Mouse (Mus musculus) MN1 (cell line): Measurements from ENCODE around the gene Plekhb2.

ENCODE experiments used
- DNase-seq: peaks from one replicate; pipeline ENCODE4 v3.0.0-alpha.2; 2016; ENCODE audit warnings: low spot score

The Plekhb2 gene

GRCm38 (mm10) chr1:34867574-34867955, 17.8 kb downstream of the Plekhb2 start:
- no peak for DNase-seq

DNA sequence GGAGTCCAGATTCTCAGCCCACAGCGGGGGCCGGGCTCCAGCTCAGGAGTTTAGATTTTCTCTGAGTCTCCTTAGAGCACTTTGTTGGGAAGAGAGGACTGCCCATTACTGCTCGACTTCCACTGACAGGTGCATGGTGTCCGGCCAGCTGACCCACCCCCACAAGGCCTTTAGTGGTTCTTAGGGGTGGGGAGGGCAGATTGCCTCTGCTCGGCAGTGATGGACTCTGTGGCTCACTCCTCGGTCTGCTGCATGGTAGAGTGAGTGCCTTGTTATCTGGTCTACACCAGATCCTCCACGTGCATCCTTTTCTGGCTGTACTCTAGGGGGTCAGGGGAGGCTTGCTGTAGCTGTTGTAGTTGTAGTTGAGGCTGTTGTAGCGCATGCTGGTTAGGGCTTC, 18.6 kb downstream of the Plekhb2 start:
- DNase-seq, result no peak

DNA sequence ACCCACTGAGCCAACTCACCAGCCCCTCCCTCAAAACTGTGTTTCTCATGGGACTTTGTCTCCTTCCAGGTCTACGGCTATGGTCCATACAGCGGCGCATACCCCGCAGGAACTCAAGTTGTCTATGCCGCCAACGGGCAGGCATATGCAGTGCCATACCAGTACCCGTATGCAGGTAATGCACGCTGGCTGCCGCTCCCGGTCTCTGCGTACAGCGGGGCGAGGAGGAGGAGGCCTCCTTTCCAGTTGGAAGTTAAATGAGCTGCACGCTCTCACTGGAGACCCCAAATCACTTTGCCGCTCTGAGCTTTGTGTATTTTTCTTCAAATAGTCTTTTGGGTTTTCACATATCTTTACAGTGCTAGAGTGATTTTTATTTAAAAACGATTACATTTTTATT, 19.5 kb downstream of the Plekhb2 start:
- no peak for DNase-seq

- DNase-seq, result no peak
Measured at GRCm38 (mm10) chr1:34871170-34871569, 21.4 kb downstream of the Plekhb2 start.

DNA sequence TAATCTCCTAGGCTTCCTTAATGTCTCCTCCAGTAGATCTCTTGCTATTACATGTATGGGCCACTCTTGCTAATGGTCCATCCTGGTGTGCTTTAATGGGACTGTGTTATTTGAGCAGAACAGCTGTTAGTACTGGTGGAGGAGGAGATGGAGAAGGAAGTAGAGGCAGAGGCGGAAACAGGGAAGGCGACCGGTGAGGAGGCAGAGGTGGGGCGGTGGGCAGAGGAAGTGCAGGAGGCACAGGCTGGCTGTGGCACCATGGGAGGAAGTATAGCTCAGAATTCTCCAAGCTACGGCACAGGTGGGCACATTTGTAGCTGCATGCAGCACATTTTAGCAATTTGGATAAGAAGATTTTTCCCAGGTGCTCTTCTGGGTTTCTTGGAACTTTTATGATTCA, 23.8 kb downstream of the Plekhb2 start:
- no peak for DNase-seq

DNA sequence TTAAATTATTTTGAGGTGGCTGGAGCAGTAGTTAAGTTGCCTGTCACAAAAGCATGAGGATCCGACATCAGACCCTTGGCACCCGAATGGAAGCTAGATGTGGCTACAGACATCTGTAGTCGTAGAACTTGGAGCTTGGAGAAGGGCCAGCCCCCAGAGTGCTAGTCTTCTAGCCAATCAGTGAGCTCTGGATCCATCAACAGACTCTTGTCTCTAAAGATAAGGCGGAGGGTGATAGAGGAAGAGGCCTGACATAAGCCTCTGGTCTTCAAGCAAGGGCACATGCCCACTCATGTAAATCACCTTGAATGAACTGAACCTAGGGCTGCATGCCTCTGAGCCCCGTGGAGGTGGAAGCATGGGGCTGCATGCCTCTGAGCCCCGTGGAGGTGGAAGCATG, 29.8 kb downstream of the Plekhb2 start:
- DNase-seq, result no peak

GRCm38 (mm10) chr1:34883776-34884175, 34.0 kb downstream of the Plekhb2 start:
- DNase-seq, result no peak

DNA sequence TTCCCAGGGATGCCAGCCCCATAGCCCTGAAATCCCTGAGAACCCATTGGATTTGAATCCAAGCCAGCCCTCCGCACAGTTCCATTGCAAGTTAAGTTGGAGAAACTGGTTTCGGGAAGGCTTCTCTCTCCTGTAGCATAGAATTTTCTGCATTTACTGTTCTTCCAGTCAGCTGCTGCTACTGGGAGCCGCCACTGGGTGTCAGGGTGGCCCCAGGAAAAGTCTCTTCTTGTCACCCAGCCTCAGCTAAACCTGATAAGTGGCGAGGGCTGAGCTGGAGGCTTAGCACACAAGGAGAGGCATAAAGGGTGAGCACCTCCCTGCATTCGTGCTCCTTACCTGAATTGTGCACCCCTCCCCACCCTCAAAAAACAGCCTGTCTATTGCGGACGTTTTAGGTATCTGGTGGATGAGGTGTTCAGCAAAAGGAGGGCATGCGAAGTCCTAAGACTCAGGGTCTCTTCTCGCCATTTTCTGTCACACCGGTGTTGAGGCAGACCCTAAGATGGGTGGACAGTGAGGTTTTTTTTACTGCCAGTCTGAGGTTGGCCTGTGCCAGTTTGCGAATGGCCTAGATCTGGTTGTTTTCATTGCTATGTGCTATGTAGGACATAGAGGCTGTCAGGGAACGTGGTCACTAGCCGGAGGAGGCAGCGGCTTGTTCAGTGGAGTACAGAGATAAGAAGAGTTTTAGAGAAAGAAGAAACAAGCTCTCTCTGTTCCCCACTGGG, 41.9 kb downstream of the Plekhb2 start:
- peak; percentile 35 for DNase-seq

DNA sequence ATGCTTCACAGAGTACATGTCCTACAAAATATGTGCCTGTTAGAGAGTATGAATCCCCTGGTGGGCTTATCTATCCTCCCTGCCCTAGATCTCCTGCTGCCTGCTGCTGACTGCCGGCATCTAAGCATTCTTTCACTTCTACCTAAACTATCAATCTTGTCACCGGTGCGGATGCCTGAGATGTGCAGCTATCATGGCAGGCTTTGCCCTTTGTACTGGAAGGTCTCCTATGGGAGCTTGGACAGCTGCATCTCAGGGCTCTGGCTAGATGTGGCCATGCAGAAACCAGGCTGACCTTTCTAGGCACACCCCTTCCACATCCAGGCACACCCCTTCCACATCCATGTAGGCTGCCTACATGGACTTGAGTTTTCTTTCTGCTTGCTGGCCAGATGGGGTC, 42.7 kb downstream of the Plekhb2 start:
- DNase-seq, result no peak

- no peak for DNase-seq
Measured at GRCm38 (mm10) chr1:34893331-34893730, 43.6 kb downstream of the Plekhb2 start.

GRCm38 (mm10) chr1:34893831-34894230, 44.1 kb downstream of the Plekhb2 start:
- DNase-seq, result peak; percentile 51

- DNase-seq, result no peak
Measured at GRCm38 (mm10) chr1:34896102-34896501, 46.3 kb downstream of the Plekhb2 start.

DNA sequence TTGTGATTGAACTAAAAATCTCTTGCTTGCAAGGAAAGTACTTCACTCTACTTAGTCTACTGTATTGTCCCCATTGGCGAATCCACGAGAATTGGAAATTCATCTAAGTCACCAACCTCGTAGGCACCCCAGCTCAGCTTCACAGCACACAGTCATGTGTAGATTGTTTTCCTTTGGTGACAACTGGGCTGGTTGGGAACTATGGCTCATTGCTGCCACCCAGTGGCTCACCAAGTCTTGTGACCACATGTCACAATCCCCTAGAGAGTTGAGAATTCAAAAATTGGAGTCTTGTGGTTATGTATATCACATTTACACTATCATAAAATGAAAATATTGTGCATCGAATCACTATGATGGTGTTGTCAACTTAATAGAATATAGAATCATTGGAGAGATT, 47.1 kb downstream of the Plekhb2 start:
- peak; percentile 76 for DNase-seq

- no peak for DNase-seq
Measured at GRCm38 (mm10) chr1:34928656-34929055, 78.9 kb downstream of the Plekhb2 start.
